Mouse (Mus musculus) midbrain, embryonic 10.5 days (tissue): Measurements from ENCODE around the gene Hs2st1. TPM values are rescaled to one million over a fixed set of nuclear protein-coding genes. Genes with fewer than 3 reads are reported as not detected.

Source experiments
- DNase-seq: peaks from one replicate; pipeline ENCODE4 v3.0.0-alpha.2; 2017; ENCODE audit warnings: low spot score
- H3K27ac ChIP-seq: fragments of 300-500 bp; sonication (generic); replicated peaks from 2 replicates; pipeline ENCODE4 v1.5.1; 2016; ENCODE audit warnings: mild to moderate bottlenecking
- H3K27me3 ChIP-seq: fragments of 300-500 bp; sonication (generic); 2 replicates; pipeline ENCODE4 v1.6.1; 2016; ENCODE audit warnings: low read depth, mild to moderate bottlenecking; ENCODE audit not compliant: poor library complexity, severe bottlenecking
- H3K36me3 ChIP-seq: fragments of 300-500 bp; sonication (generic); 2 replicates; pipeline ENCODE4 v1.6.1; 2016; ENCODE audit warnings: mild to moderate bottlenecking, moderate library complexity
- H3K4me1 ChIP-seq: fragments of 300-500 bp; sonication (generic); 2 replicates; pipeline ENCODE4 v1.6.1; 2016
- H3K4me3 ChIP-seq: fragments of 300-500 bp; sonication (generic); 2 replicates; pipeline ENCODE4 v1.5.1; 2016; ENCODE audit warnings: mild to moderate bottlenecking, moderate library complexity
- H3K9me3 ChIP-seq: fragments of 300-500 bp; sonication (generic); replicated peaks from 2 replicates; pipeline ENCODE4 v1.6.1; 2016; ENCODE audit warnings: mild to moderate bottlenecking
- WGBS: fragments of 180-500 bp; shearing (Covaris S2); methylation state at CpG from one replicate; pipeline ENCODE4 v1.1.7; 2016; 5-methylcytosine and 5-hydroxymethylcytosine counted together
- polyA plus RNA-seq: library from polyadenylated mRNA; unstranded; fragments of >200 nt; fragmentation: Nextera tagmentation; extraction: Ambion mirVana; gene quantifications from 2 replicates; pipeline ENCODE4 v1.2.1, GENCODE M21; 2016

The Hs2st1 gene
- polyA plus RNA-seq, 1 experiment from 2014 or later: 15.1 TPM

DNA sequence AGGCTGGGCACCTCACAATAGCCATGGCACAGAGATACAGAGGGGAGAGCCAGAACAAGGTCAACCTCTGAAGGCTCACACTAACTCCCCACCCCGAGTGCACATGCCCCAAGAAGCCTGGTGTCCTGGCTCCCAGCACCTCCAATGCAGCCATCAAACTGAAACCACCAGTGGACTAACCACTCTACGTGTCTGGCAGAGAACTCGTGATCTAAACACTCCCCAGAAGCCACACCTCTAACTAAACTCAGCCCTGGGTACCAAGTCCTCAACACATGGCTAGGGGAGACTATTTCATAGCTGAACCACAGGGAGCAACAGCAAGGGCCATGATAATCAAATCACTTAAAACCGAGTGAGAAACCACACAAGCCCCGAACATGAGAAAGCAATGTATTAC, 11.7 kb downstream of the Hs2st1 start:
- no peak for DNase-seq
- no peak overlapping the region for H3K4me3 ChIP-seq
- no peaks in the 10 kb centered on the region for H3K27me3 ChIP-seq
- 47% methylated on average over 5 of the region's 5 CpGs for WGBS
- peaks cover 56% of the 10 kb centered on the region for H3K4me1 ChIP-seq
- no peaks in the 10 kb centered on the region for H3K9me3 ChIP-seq
- H3K36me3 ChIP-seq: peaks cover 9% of the 10 kb centered on the region; the same call in 1 of the 2 replicates
- H3K27ac ChIP-seq: peak overlapping the region; percentile 43; the same call in 1 of the 2 replicates

- H3K36me3 ChIP-seq: peaks cover 6% of the 10 kb centered on the region; the same call in 1 of the 2 replicates
These were observed 13.2 kb downstream of the Hs2st1 start for GRCm38 (mm10) chr3:144556625-144557324.

DNA sequence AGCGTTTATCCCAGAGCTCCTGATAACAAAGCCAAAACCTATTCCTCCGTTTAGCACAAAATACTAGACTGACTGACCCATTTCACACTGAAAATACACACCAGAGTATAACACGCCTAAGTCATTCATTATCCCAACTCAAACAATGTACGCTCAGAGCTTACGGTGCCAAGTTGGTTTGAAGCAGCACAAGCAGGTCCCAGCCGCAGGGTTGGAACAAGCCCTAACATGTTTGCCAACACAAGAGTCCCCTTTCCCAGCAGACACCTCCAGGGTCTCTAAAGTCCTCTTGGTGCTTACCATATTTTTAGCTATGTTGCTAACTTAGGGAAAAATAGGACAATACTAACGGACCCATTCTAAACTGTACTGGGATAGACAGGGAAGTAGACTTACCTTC, 14.8 kb downstream of the Hs2st1 start:
- Histone ChIP-seq H3K36me3 (no peaks in the 10 kb centered on the region), H3K27me3 (no peaks in the 10 kb centered on the region), H3K9me3 (no peaks in the 10 kb centered on the region), H3K4me3 (no peak overlapping the region), H3K4me1 (peaks cover 57% of the 10 kb centered on the region), H3K27ac (no peak overlapping the region)
- no peak for DNase-seq
- WGBS: 90% methylated on average over 7 of the region's 7 CpGs

More at GRCm38 (mm10) chr3:144556625-144557324, 13.2 kb downstream of the Hs2st1 start:
- Histone ChIP-seq H3K9me3 (no peaks in the 10 kb centered on the region), H3K27ac (peak overlapping the region; percentile 81), H3K4me3 (peak overlapping the region; percentile 45), H3K4me1 (peaks cover 56% of the 10 kb centered on the region), H3K27me3 (no peaks in the 10 kb centered on the region)
- DNase-seq: peak; percentile 51
- WGBS: 2% methylated on average over 16 of the region's 16 CpGs

GRCm38 (mm10) chr3:144554503-144554902, 15.5 kb downstream of the Hs2st1 start:
- 73% methylated on average over 9 of the region's 9 CpGs for WGBS
- no peaks in the 10 kb centered on the region for H3K36me3 ChIP-seq
- H3K9me3 ChIP-seq: no peaks in the 10 kb centered on the region
- H3K4me1 ChIP-seq: peaks cover 55% of the 10 kb centered on the region
- no peaks in the 10 kb centered on the region for H3K27me3 ChIP-seq
- H3K27ac ChIP-seq: no peak overlapping the region
- no peak overlapping the region for H3K4me3 ChIP-seq
- no peak for DNase-seq

GRCm38 (mm10) chr3:144553942-144554341, 16.0 kb downstream of the Hs2st1 start:
- DNase-seq: no peak
- H3K9me3 ChIP-seq: no peaks in the 10 kb centered on the region
- no peaks in the 10 kb centered on the region for H3K27me3 ChIP-seq
- H3K27ac ChIP-seq: no peak overlapping the region
- 52% methylated on average over 7 of the region's 7 CpGs for WGBS
- H3K4me3 ChIP-seq: no peak overlapping the region
- H3K36me3 ChIP-seq: no peaks in the 10 kb centered on the region
- peaks cover 49% of the 10 kb centered on the region for H3K4me1 ChIP-seq

GRCm38 (mm10) chr3:144551416-144551815, 18.6 kb downstream of the Hs2st1 start:
- H3K4me3 ChIP-seq: no peak overlapping the region
- no peaks in the 10 kb centered on the region for H3K9me3 ChIP-seq
- no peak overlapping the region for H3K27ac ChIP-seq
- no peak for DNase-seq
- H3K4me1 ChIP-seq: peaks cover 33% of the 10 kb centered on the region
- no peaks in the 10 kb centered on the region for H3K27me3 ChIP-seq
- WGBS: 84% methylated on average over 4 of the region's 4 CpGs
- H3K36me3 ChIP-seq: no peaks in the 10 kb centered on the region

GRCm38 (mm10) chr3:144550659-144551058, 19.3 kb downstream of the Hs2st1 start:
- peaks cover 33% of the 10 kb centered on the region for H3K4me1 ChIP-seq

GRCm38 (mm10) chr3:144550036-144550435, 19.9 kb downstream of the Hs2st1 start:
- Histone ChIP-seq H3K36me3 (no peaks in the 10 kb centered on the region), H3K4me1 (peaks cover 32% of the 10 kb centered on the region), H3K27ac (no peak overlapping the region), H3K27me3 (no peaks in the 10 kb centered on the region), H3K9me3 (no peaks in the 10 kb centered on the region), H3K4me3 (no peak overlapping the region)
- 90% methylated on average over 5 of the region's 5 CpGs for WGBS
- DNase-seq: no peak

More at GRCm38 (mm10) chr3:144550659-144551058, 19.3 kb downstream of the Hs2st1 start:
- H3K36me3 ChIP-seq: no peaks in the 10 kb centered on the region
- no peak overlapping the region for H3K4me3 ChIP-seq
- no peaks in the 10 kb centered on the region for H3K27me3 ChIP-seq
- no peak for DNase-seq
- no peak overlapping the region for H3K27ac ChIP-seq
- 96% methylated on average over 5 of the region's 5 CpGs for WGBS
- H3K9me3 ChIP-seq: no peaks in the 10 kb centered on the region

DNA sequence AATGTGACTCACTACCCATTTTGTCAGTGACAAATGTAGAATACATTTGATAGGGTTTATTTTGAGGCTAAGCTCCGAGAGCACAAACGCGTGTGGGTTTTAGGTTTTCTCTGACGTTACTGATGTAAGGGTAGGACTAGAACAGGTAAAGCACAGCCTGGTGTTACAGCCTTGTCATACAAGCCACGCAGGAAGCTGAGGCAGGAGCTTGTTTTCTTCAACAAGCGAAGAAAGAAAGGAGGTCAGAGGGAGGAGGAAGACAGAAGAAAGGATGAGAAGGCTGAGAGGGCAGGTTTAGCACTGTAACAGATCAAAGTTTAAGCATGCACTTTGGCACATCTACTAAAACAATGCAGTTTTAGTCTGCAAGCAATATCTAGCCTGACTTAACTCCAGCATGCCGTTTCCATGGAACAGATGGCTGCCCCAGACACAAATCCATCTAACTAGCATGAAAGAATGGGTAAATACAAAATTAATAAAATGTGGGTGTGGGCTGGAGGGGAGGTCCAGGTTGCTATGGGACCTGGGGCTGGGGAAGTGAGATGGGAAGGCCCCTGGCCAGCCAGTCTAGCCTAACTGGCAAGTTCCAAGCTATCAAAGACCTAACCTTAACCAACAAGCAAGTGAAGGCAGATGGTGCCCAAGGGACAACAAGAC, 21.7 kb downstream of the Hs2st1 start:
- Histone ChIP-seq H3K4me1 (peaks cover 23% of the 10 kb centered on the region), H3K36me3 (no peaks in the 10 kb centered on the region), H3K4me3 (no peak overlapping the region), H3K9me3 (no peaks in the 10 kb centered on the region), H3K27ac (no peak overlapping the region), H3K27me3 (no peaks in the 10 kb centered on the region)
- no peak for DNase-seq
- 91% methylated on average over 7 of the region's 7 CpGs for WGBS

DNA sequence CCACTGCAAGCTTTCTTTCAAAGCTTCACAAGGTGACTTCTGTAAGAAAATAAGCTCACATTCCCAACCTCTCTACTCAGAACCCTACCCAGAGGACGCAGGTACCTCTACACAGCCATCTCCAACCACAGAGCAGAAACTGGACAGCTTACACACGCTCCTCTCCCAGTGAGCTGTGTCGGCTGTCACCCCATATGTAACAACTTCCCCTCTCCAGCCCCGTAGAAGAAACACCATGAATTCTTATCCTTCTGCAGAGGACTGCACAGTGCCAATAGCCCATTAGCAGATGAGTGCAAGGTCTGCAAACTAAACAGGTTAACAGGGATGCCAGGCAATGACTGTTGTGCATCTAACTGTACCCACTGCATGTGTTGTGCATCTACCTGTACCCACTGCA, 23.5 kb downstream of the Hs2st1 start:
- Histone ChIP-seq H3K36me3 (no peaks in the 10 kb centered on the region), H3K4me1 (peaks cover 20% of the 10 kb centered on the region), H3K27me3 (no peaks in the 10 kb centered on the region), H3K9me3 (no peaks in the 10 kb centered on the region), H3K4me3 (no peak overlapping the region), H3K27ac (no peak overlapping the region)
- no peak for DNase-seq
- 75% methylated on average over 4 of the region's 4 CpGs for WGBS

GRCm38 (mm10) chr3:144545832-144546231, 24.1 kb downstream of the Hs2st1 start:
- Histone ChIP-seq H3K4me3 (no peak overlapping the region), H3K36me3 (no peaks in the 10 kb centered on the region), H3K27me3 (no peaks in the 10 kb centered on the region), H3K4me1 (peaks cover 16% of the 10 kb centered on the region), H3K27ac (no peak overlapping the region), H3K9me3 (no peaks in the 10 kb centered on the region)
- WGBS: 66% methylated on average over 4 of the region's 4 CpGs
- DNase-seq: no peak

DNA sequence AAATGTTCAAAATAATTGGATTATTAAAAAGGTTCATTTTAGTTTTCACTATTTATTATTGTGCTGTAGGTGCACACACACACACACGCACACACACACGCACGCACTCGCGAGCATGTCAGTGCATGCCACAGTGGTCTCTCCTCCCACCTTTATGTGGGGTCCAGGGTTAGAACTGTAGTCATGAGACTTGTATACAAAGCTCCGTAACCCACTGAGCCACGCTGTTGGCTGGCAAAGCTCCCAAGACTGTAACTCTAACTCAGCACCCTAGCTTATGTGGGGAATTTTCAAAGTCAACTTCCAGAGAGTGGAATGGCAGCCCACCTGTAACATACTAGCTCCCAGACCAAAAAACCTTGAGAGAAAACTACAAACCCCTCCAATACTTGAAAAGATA, 24.8 kb downstream of the Hs2st1 start:
- Histone ChIP-seq H3K4me1 (peaks cover 16% of the 10 kb centered on the region), H3K27me3 (no peaks in the 10 kb centered on the region), H3K36me3 (no peaks in the 10 kb centered on the region), H3K4me3 (no peak overlapping the region), H3K9me3 (no peaks in the 10 kb centered on the region), H3K27ac (no peak overlapping the region)
- WGBS: 92% methylated on average over 7 of the region's 7 CpGs
- no peak for DNase-seq

DNA sequence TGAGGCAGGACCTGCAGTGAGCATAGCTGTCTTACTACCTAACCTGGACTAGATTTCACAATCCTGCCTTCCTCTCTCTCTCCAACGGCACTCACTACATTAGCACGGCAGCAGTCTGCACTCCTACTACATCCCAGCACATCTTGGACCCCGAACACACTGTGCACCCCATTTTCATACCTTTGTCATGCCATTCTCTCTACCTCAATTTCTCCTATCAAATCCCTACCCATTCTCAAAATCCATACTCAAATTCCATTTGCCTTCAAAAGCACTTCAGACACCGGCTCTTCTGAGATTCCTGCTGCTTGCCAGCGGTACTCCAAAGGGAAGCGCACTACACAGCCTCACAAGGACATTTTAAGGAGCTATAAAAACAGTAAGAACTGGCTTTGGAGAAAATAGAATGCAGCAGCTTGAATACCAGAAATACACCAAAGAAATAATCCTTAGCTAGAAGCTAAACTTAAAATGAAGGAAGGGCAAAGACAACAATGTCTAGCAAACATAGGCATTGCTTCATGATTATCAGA, 28.0 kb downstream of the Hs2st1 start:
- Histone ChIP-seq H3K36me3 (no peaks in the 10 kb centered on the region), H3K9me3 (no peaks in the 10 kb centered on the region), H3K27ac (no peak overlapping the region), H3K27me3 (no peaks in the 10 kb centered on the region), H3K4me1 (peaks cover 10% of the 10 kb centered on the region), H3K4me3 (no peak overlapping the region)
- WGBS: 87% methylated on average over 6 of the region's 6 CpGs
- no peak for DNase-seq
